17 mouse cellular contexts compared by ENCODE assay signal in genomic region chr8:70197603-70198002, GRCm38 (mm10). TPM values are rescaled to one million over a fixed set of nuclear protein-coding genes. Genes with fewer than 3 reads are reported as not detected.
DNase-seq lines count a peak whose midpoint lies in the region; ATAC-seq and TF ChIP-seq lines count a peak whose summit lies in the region.
"Had no signal": no experiment of that assay in that cellular context is flagged by ENCODE, and none has a peak within 500 bp of the region (broad histone marks: within the 10 kb centered on the region; RNA-seq: fewer than 3 reads in every experiment).

No protein-coding gene starts in this region.

- H3K4me2 ChIP-seq in hindbrain, embryonic 12.5 days (replicated peaks), result no peak overlapping the region
- no peak overlapping the region for H3K4me2 ChIP-seq in hindbrain, embryonic 14.5 days (replicated peaks)
- H3K4me2 ChIP-seq in liver, embryonic 11.5 days, result peak overlapping the region; percentile 7; the same call in 1 of the 2 replicates
- H3K4me2 ChIP-seq in liver, embryonic 12.5 days, result no peak overlapping the region
- H3K4me2 ChIP-seq in kidney, embryonic 16.5 days (replicated peaks; ENCODE audit: low read depth, low read length), result no peak overlapping the region
- H3K4me2 ChIP-seq in stomach, postnatal 0 days (replicated peaks; ENCODE audit: low read depth), result no peak overlapping the region
- H3K4me2 ChIP-seq: heart, embryonic 13.5 days; neural tube, embryonic 15.5 days had no signal

- WGBS in hindbrain, embryonic 12.5 days, result 50% methylated on average over 7 of the region's 7 CpGs
- 47% methylated on average over 7 of the region's 7 CpGs for WGBS in hindbrain, embryonic 14.5 days
- WGBS in liver, embryonic 11.5 days, result 65% methylated on average over 7 of the region's 7 CpGs
- 57% methylated on average over 7 of the region's 7 CpGs for WGBS in liver, embryonic 12.5 days (ENCODE audit: insufficient replicate concordance)
- 57% methylated on average over 7 of the region's 7 CpGs for WGBS in kidney, embryonic 16.5 days
- 44% methylated on average over 7 of the region's 7 CpGs for WGBS in stomach, postnatal 0 days

- no peak overlapping the region for H3K27ac ChIP-seq in hindbrain, embryonic 12.5 days
- H3K27ac ChIP-seq in hindbrain, embryonic 14.5 days, result no peak overlapping the region
- no peak overlapping the region for H3K27ac ChIP-seq in liver, embryonic 11.5 days (ENCODE audit: low read depth, low read length)
- H3K27ac ChIP-seq in liver, embryonic 12.5 days, result no peak overlapping the region
- no peak overlapping the region for H3K27ac ChIP-seq in kidney, embryonic 16.5 days (ENCODE audit: low read length)
- no peak overlapping the region for H3K27ac ChIP-seq in stomach, postnatal 0 days (replicated peaks)
- H3K27ac ChIP-seq: heart, embryonic 13.5 days; neural tube, embryonic 15.5 days had no signal

- 0 out of 2 replicates have a peak overlapping the region, but pooled peaks have one; percentile 0 for H3K9ac ChIP-seq in hindbrain, embryonic 12.5 days
- no peak overlapping the region for H3K9ac ChIP-seq in hindbrain, embryonic 14.5 days
- no peak overlapping the region for H3K9ac ChIP-seq in liver, embryonic 11.5 days (ENCODE audit: low read depth, low read length)
- no peak overlapping the region for H3K9ac ChIP-seq in liver, embryonic 12.5 days
- H3K9ac ChIP-seq in kidney, embryonic 16.5 days (replicated peaks; ENCODE audit: low read length), result no peak overlapping the region
- H3K9ac ChIP-seq in stomach, postnatal 0 days (ENCODE audit: low read length), result no peak overlapping the region
- H3K9ac ChIP-seq: forebrain, postnatal 0 days; heart, embryonic 13.5 days; neural tube, embryonic 15.5 days had no signal

- H3K4me1 ChIP-seq in hindbrain, embryonic 12.5 days, result 0 out of 2 replicates have a peak, but pooled peaks cover 6% of the 10 kb centered on the region
- no peaks in the 10 kb centered on the region for H3K4me1 ChIP-seq in hindbrain, embryonic 14.5 days (replicated peaks; ENCODE audit: control insufficient read depth, insufficient read depth, low read length)
- peaks cover 30% of the 10 kb centered on the region for H3K4me1 ChIP-seq in liver, embryonic 11.5 days (replicated peaks; ENCODE audit: control insufficient read depth, insufficient read depth, low read length)
- peaks cover 66% of the 10 kb centered on the region for H3K4me1 ChIP-seq in liver, embryonic 12.5 days
- H3K4me1 ChIP-seq in kidney, embryonic 16.5 days (ENCODE audit: insufficient read depth, low read length), result no peaks in the 10 kb centered on the region
- no peaks in the 10 kb centered on the region for H3K4me1 ChIP-seq in stomach, postnatal 0 days (replicated peaks; ENCODE audit: control insufficient read depth, insufficient read depth)

- H3K36me3 ChIP-seq in hindbrain, embryonic 12.5 days, result no peaks in the 10 kb centered on the region
- H3K36me3 ChIP-seq in hindbrain, embryonic 14.5 days (replicated peaks; ENCODE audit: control insufficient read depth, insufficient read depth), result 0 out of 2 replicates have a peak, but pooled peaks cover under 1% of the 10 kb centered on the region
- no peaks in the 10 kb centered on the region for H3K36me3 ChIP-seq in liver, embryonic 11.5 days (ENCODE audit: control insufficient read depth, insufficient read depth, low read length)
- H3K36me3 ChIP-seq in liver, embryonic 12.5 days, result peaks cover 9% of the 10 kb centered on the region
- H3K36me3 ChIP-seq in kidney, embryonic 16.5 days (ENCODE audit: insufficient read depth, low read length), result no peaks in the 10 kb centered on the region
- no peaks in the 10 kb centered on the region for H3K36me3 ChIP-seq in stomach, postnatal 0 days (ENCODE audit: control insufficient read depth, insufficient read depth, low read length)
- H3K36me3 ChIP-seq: heart, embryonic 13.5 days had no signal

- no peaks in the 10 kb centered on the region; the same call in 1 of the 2 replicates for H3K27me3 ChIP-seq in hindbrain, embryonic 12.5 days
- no peaks in the 10 kb centered on the region for H3K27me3 ChIP-seq in hindbrain, embryonic 14.5 days (ENCODE audit: control insufficient read depth, insufficient read depth, low read length)
- no peaks in the 10 kb centered on the region for H3K27me3 ChIP-seq in liver, embryonic 11.5 days (replicated peaks; ENCODE audit: control insufficient read depth, insufficient read depth, low read length)
- H3K27me3 ChIP-seq in liver, embryonic 12.5 days (replicated peaks), result no peaks in the 10 kb centered on the region; the same call in 1 of the 2 replicates
- no peaks in the 10 kb centered on the region for H3K27me3 ChIP-seq in kidney, embryonic 16.5 days (ENCODE audit: insufficient read depth, low read length)
- H3K27me3 ChIP-seq in stomach, postnatal 0 days (ENCODE audit: control insufficient read depth, insufficient read depth, low read length), result no peaks in the 10 kb centered on the region
- H3K27me3 ChIP-seq: CH12.LX; heart, embryonic 13.5 days; neural tube, embryonic 15.5 days had no signal

- ATAC-seq in hindbrain, embryonic 12.5 days (ENCODE audit: low FRiP score), result no peak
- no peak for ATAC-seq in hindbrain, embryonic 14.5 days (ENCODE audit: low FRiP score)
- no peak for ATAC-seq in liver, embryonic 11.5 days (replicated peaks; ENCODE audit: low FRiP score)
- ATAC-seq in liver, embryonic 12.5 days, result no peak
- ATAC-seq in kidney, embryonic 16.5 days (ENCODE audit: low FRiP score, low TSS enrichment), result peak; percentile 40; the same call in 1 of the 2 replicates
- ATAC-seq in stomach, postnatal 0 days (ENCODE audit: low FRiP score, low TSS enrichment), result peak; percentile 58
- ATAC-seq: forebrain, postnatal 0 days; inflammation-experienced regulatory T-cells, adult 6 months had no signal

- H3K9me3 ChIP-seq in hindbrain, embryonic 12.5 days (replicated peaks), result no peaks in the 10 kb centered on the region
- no peaks in the 10 kb centered on the region for H3K9me3 ChIP-seq in hindbrain, embryonic 14.5 days (ENCODE audit: control insufficient read depth, low read length)
- H3K9me3 ChIP-seq in liver, embryonic 11.5 days (ENCODE audit: control insufficient read depth, low read length), result no peaks in the 10 kb centered on the region
- no peaks in the 10 kb centered on the region for H3K9me3 ChIP-seq in liver, embryonic 12.5 days (replicated peaks)
- H3K9me3 ChIP-seq in kidney, embryonic 16.5 days (ENCODE audit: low read length), result no peaks in the 10 kb centered on the region
- no peaks in the 10 kb centered on the region for H3K9me3 ChIP-seq in stomach, postnatal 0 days (ENCODE audit: control insufficient read depth, low read length)
- H3K9me3 ChIP-seq: heart, embryonic 13.5 days; neural tube, embryonic 15.5 days had no signal

- peak; percentile 24; the same call in 1 of the 2 replicates for TF ChIP-seq CTCF in stomach, postnatal 0 days (IDR thresholded peaks at IDR 0.05; ENCODE audit: low read depth)

- no peak for TF ChIP-seq EP300 in stomach, postnatal 0 days (optimal IDR thresholded peaks at IDR 0.05)

- H3K4me3 ChIP-seq in hindbrain, embryonic 12.5 days, result no peak overlapping the region
- H3K4me3 ChIP-seq in hindbrain, embryonic 14.5 days (replicated peaks; ENCODE audit: low read length), result no peak overlapping the region
- H3K4me3 ChIP-seq in liver, embryonic 11.5 days (ENCODE audit: low read depth, low read length), result no peak overlapping the region
- no peak overlapping the region for H3K4me3 ChIP-seq in liver, embryonic 12.5 days
- no peak overlapping the region for H3K4me3 ChIP-seq in kidney, embryonic 16.5 days (ENCODE audit: low read length)
- no peak overlapping the region for H3K4me3 ChIP-seq in stomach, postnatal 0 days (ENCODE audit: low read depth, low read length)
- H3K4me3 ChIP-seq: heart, embryonic 13.5 days; neural tube, embryonic 15.5 days had no signal

- no peak for DNase-seq in hindbrain, embryonic 14.5 days (ENCODE audit: low spot score)
- no peak for DNase-seq in liver, embryonic 11.5 days (ENCODE audit: low spot score)
- DNase-seq in stomach, postnatal 0 days (ENCODE audit: low spot score), result no peak
- DNase-seq in urinary bladder, adult 18-20 months (ENCODE audit: low spot score in 2 of 2), result no peak
- DNase-seq: cerebellum, postnatal 36 days; forebrain, postnatal 0 days; heart, postnatal 4 days; layer of hippocampus, adult 9-11 months; right cerebral cortex, postnatal 25 days; thymus, postnatal 14 days had no signal

RNA-seq across cellular contexts. Expression of gene Slc25a42, which starts 14.5 kb away (rescaled TPM):
- 4.3 and 5.3 TPM in 2 replicates for polyA plus RNA-seq in hindbrain, embryonic 12.5 days (2016; fragmentation: Nextera tagmentation; extraction: Ambion mirVana)
- 6.5 and 6.9 TPM in 2 replicates for polyA plus RNA-seq in hindbrain, embryonic 14.5 days (2014; fragmentation: Nextera tagmentation; extraction: Ambion mirVana)
- polyA plus RNA-seq in liver, embryonic 11.5 days (2014; fragmentation: Nextera tagmentation; extraction: Ambion mirVana), result 7.1 and 7.9 TPM in 2 replicates
- polyA plus RNA-seq in liver, embryonic 12.5 days (2016; fragmentation: Nextera tagmentation; extraction: Ambion mirVana), result 6.6 and 8.5 TPM in 2 replicates
- 5.0 and 6.4 TPM in 2 replicates for polyA plus RNA-seq in kidney, embryonic 16.5 days (2015; fragmentation: Nextera tagmentation; extraction: Ambion mirVana)
- polyA plus RNA-seq in stomach, postnatal 0 days (2015; fragmentation: Nextera tagmentation; extraction: Ambion mirVana), result 3.1 and 4.5 TPM in 2 replicates

RNA-seq across cellular contexts. Expression of gene Tmem161a, which starts 25.4 kb away (rescaled TPM):
- 43.9 and 47.9 TPM in 2 replicates for polyA plus RNA-seq in hindbrain, embryonic 12.5 days (2016; fragmentation: Nextera tagmentation; extraction: Ambion mirVana)
- polyA plus RNA-seq in hindbrain, embryonic 14.5 days (2014; fragmentation: Nextera tagmentation; extraction: Ambion mirVana), result 37.4 and 39.9 TPM in 2 replicates
- 53.1 and 53.4 TPM in 2 replicates for polyA plus RNA-seq in liver, embryonic 11.5 days (2014; fragmentation: Nextera tagmentation; extraction: Ambion mirVana)
- polyA plus RNA-seq in liver, embryonic 12.5 days (2016; fragmentation: Nextera tagmentation; extraction: Ambion mirVana), result 37.7 and 39.4 TPM in 2 replicates
- 81.7 and 87.8 TPM in 2 replicates for polyA plus RNA-seq in kidney, embryonic 16.5 days (2015; fragmentation: Nextera tagmentation; extraction: Ambion mirVana)
- 38.2 and 40.8 TPM in 2 replicates for polyA plus RNA-seq in stomach, postnatal 0 days (2015; fragmentation: Nextera tagmentation; extraction: Ambion mirVana)

RNA-seq across cellular contexts. Expression of gene Sugp2, which starts 36.4 kb away (rescaled TPM):
- 72.0 and 75.8 TPM in 2 replicates for polyA plus RNA-seq in hindbrain, embryonic 12.5 days (2016; fragmentation: Nextera tagmentation; extraction: Ambion mirVana)
- polyA plus RNA-seq in hindbrain, embryonic 14.5 days (2014; fragmentation: Nextera tagmentation; extraction: Ambion mirVana), result 77.8 and 78.8 TPM in 2 replicates
- 33.0 and 40.8 TPM in 2 replicates for polyA plus RNA-seq in liver, embryonic 11.5 days (2014; fragmentation: Nextera tagmentation; extraction: Ambion mirVana)
- 24.4 and 24.7 TPM in 2 replicates for polyA plus RNA-seq in liver, embryonic 12.5 days (2016; fragmentation: Nextera tagmentation; extraction: Ambion mirVana)
- 28.0 and 34.8 TPM in 2 replicates for polyA plus RNA-seq in kidney, embryonic 16.5 days (2015; fragmentation: Nextera tagmentation; extraction: Ambion mirVana)
- 7.8 and 9.0 TPM in 2 replicates for polyA plus RNA-seq in stomach, postnatal 0 days (2015; fragmentation: Nextera tagmentation; extraction: Ambion mirVana)

RNA-seq across cellular contexts. Expression of gene Armc6, which starts 36.7 kb away (rescaled TPM):
- polyA plus RNA-seq in hindbrain, embryonic 12.5 days (2016; fragmentation: Nextera tagmentation; extraction: Ambion mirVana), result 48.4 and 49.2 TPM in 2 replicates
- polyA plus RNA-seq in hindbrain, embryonic 14.5 days (2014; fragmentation: Nextera tagmentation; extraction: Ambion mirVana), result 97.6 and 102 TPM in 2 replicates
- polyA plus RNA-seq in liver, embryonic 11.5 days (2014; fragmentation: Nextera tagmentation; extraction: Ambion mirVana), result 34.8 and 35.0 TPM in 2 replicates
- polyA plus RNA-seq in liver, embryonic 12.5 days (2016; fragmentation: Nextera tagmentation; extraction: Ambion mirVana), result 23.9 and 24.8 TPM in 2 replicates
- polyA plus RNA-seq in kidney, embryonic 16.5 days (2015; fragmentation: Nextera tagmentation; extraction: Ambion mirVana), result 23.8 and 31.5 TPM in 2 replicates
- polyA plus RNA-seq in stomach, postnatal 0 days (2015; fragmentation: Nextera tagmentation; extraction: Ambion mirVana), result 11.9 and 12.9 TPM in 2 replicates

RNA-seq across cellular contexts. Expression of gene Mef2b, which starts 58.1 kb away (rescaled TPM):
- polyA plus RNA-seq in hindbrain, embryonic 12.5 days (2016; fragmentation: Nextera tagmentation; extraction: Ambion mirVana), result 0.32 and 0.70 TPM in 2 replicates
- polyA plus RNA-seq in hindbrain, embryonic 14.5 days (2014; fragmentation: Nextera tagmentation; extraction: Ambion mirVana), result 0.73 and 0.83 TPM in 2 replicates
- polyA plus RNA-seq in liver, embryonic 11.5 days (2014; fragmentation: Nextera tagmentation; extraction: Ambion mirVana), result 0.45 and 0.51 TPM in 2 replicates
- polyA plus RNA-seq in liver, embryonic 12.5 days (2016; fragmentation: Nextera tagmentation; extraction: Ambion mirVana), result 0.23 and 0.36 TPM in 2 replicates
- polyA plus RNA-seq in kidney, embryonic 16.5 days (2015; fragmentation: Nextera tagmentation; extraction: Ambion mirVana), result 0.24 and 0.49 TPM in 2 replicates
- 0.10 TPM in 1 of 2 replicates, not detected in the other for polyA plus RNA-seq in stomach, postnatal 0 days (2015; fragmentation: Nextera tagmentation; extraction: Ambion mirVana)

Comparison
In these comparisons a context has a peak if more than half of its experiments do, and no peak if none do; other contexts are left out.
1. ATAC-seq: peak in kidney, embryonic 16.5 days (single experiment) and stomach, postnatal 0 days (single experiment); none in hindbrain, embryonic 12.5 days (single experiment), hindbrain, embryonic 14.5 days (single experiment), liver, embryonic 11.5 days (single experiment) and liver, embryonic 12.5 days (single experiment).